Comparison of ENCODE assay signal across 11 mouse cellular contexts in the genomic region with DNA sequence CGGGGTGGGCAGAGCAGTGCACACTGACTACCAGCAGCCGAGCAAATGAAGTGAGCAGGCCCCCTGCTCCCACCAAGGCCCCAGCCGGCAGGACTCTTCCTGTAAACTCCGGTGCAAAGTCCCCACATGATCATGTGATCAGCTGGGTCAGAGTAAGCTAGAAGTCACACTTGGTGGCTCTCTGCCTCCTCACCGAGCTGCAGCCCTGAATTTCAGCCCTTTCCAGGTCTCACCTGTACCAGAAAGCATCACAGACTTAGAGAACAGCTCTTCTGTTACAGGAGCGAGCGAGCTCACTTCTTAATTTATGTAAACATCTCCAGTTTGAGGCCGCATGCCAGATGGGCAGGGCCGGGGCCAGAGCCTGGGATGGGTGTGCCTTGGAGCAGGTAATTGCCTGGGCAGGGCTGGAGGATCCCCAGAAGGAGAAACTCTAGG. TPM values are rescaled to one million over a fixed set of nuclear protein-coding genes. Genes with fewer than 3 reads are reported as not detected.
A peak's percentile ranks its signal among the peaks of the same experiment; 100 is the strongest.
DNase-seq lines count a peak whose midpoint lies in the region; ATAC-seq and TF ChIP-seq lines count a peak whose summit lies in the region.
"Had no signal": no experiment of that assay in that cellular context is flagged by ENCODE, and none has a peak within 500 bp of the region (broad histone marks: within the 10 kb centered on the region; RNA-seq: fewer than 3 reads in every experiment).

Rab17 (minus strand) TSS at position 315 of the 438 bp plus-strand sequence.

- H3K9ac ChIP-seq in liver, adult 2 months (ENCODE audit: low read depth, low read length) = peak within 1 kb of the TSS; percentile 87
- no peak within 1 kb of the TSS for H3K9ac ChIP-seq in stomach, embryonic 15.5 days

- no peaks in the 10 kb centered on the region for H3K9me3 ChIP-seq in megakaryocyte, embryonic 14.5 days
- no peaks in the 10 kb centered on the region for H3K9me3 ChIP-seq in stomach, embryonic 15.5 days

- H3K27ac ChIP-seq in liver, adult 2 months (replicated peaks; ENCODE audit: insufficient read depth, low read depth, low read length) = peak within 1 kb of the TSS; percentile 89
- H3K27ac ChIP-seq in stomach, embryonic 15.5 days = peak within 1 kb of the TSS; percentile 44; the same call in 1 of the 2 replicates

- TF ChIP-seq CTCF in liver, adult 2 months (IDR thresholded peaks at IDR 0.05; ENCODE audit: low read depth, low read length) = no peak

- peaks cover 10% of the 10 kb centered on the region; the same call in 1 of the 2 replicates for H3K79me2 ChIP-seq in liver, adult 2 months (ENCODE audit: control insufficient read depth, insufficient read depth, low read length)

- no peak for ATAC-seq in megakaryocyte, adult 5-6 weeks (ENCODE audit: poor library complexity, severe bottlenecking)
- ATAC-seq in stomach, embryonic 15.5 days (ENCODE audit: insufficient read depth, low FRiP score, low read depth) = peak; percentile 60; the same call in 1 of the 2 replicates

- H3K4me3 ChIP-seq in megakaryocyte, embryonic 14.5 days (replicated peaks) = peak within 1 kb of the TSS; percentile 86
- peak within 1 kb of the TSS; percentile 89 for H3K4me3 ChIP-seq in liver, adult 2 months (ENCODE audit: insufficient read depth, low read depth, low read length)
- H3K4me3 ChIP-seq in stomach, embryonic 15.5 days (replicated peaks) = peak within 1 kb of the TSS; percentile 11; the same call in 1 of the 2 replicates

- peaks cover 57% of the 10 kb centered on the region for H3K4me1 ChIP-seq in megakaryocyte, embryonic 14.5 days
- peaks cover 18% of the 10 kb centered on the region for H3K4me1 ChIP-seq in liver, adult 2 months (ENCODE audit: control insufficient read depth, insufficient read depth, low read length)
- H3K4me1 ChIP-seq in stomach, embryonic 15.5 days = peaks cover 29% of the 10 kb centered on the region

- peak; percentile 73 for DNase-seq in kidney, adult 11 months
- peak; percentile 83 for DNase-seq in liver, adult 2 months (ENCODE audit: extremely low read depth, low read depth, low spot score)
- DNase-seq in right cerebral cortex, postnatal 36 days (ENCODE audit: low spot score in 2 of 2) = no peak
- no peak for DNase-seq in adipocyte (ENCODE audit: low spot score)
- no peak for DNase-seq in adrenal gland, adult 18-20 months (ENCODE audit: low spot score in 2 of 2)
- DNase-seq: gastrocnemius, postnatal 10 days; midbrain, embryonic 14.5 days had no signal

- H3K27me3 ChIP-seq in megakaryocyte, embryonic 14.5 days (replicated peaks) = peaks cover 29% of the 10 kb centered on the region
- H3K27me3 ChIP-seq in liver, adult 2 months (ENCODE audit: control insufficient read depth, insufficient read depth, low read length) = no peaks in the 10 kb centered on the region
- no peaks in the 10 kb centered on the region for H3K27me3 ChIP-seq in stomach, embryonic 15.5 days (replicated peaks)

- H3K4me2 ChIP-seq in stomach, embryonic 15.5 days = peak within 1 kb of the TSS; percentile 29

- WGBS in liver, adult 2 months = 9% methylated on average over 9 of the region's 9 CpGs
- 14% methylated on average over 9 of the region's 9 CpGs for WGBS in stomach, embryonic 15.5 days

- peak; percentile 49; the same call in 1 of the 2 replicates for TF ChIP-seq POLR2A in liver, adult 2 months (IDR thresholded peaks at IDR 0.05; ENCODE audit: extremely low read depth, insufficient read depth, low read length)

- H3K36me3 ChIP-seq in megakaryocyte, embryonic 14.5 days (replicated peaks; ENCODE audit: low read length) = no peaks in the 10 kb centered on the region
- no peaks in the 10 kb centered on the region for H3K36me3 ChIP-seq in liver, adult 2 months (ENCODE audit: control insufficient read depth, insufficient read depth, low read length)
- no peaks in the 10 kb centered on the region for H3K36me3 ChIP-seq in stomach, embryonic 15.5 days

RNA-seq across cellular contexts. Expression of gene Rab17, which starts in this region (rescaled TPM):
- 3.4 TPM in 1 of 2 replicates, not detected in the other for polyA plus RNA-seq in megakaryocyte, embryonic 14.5 days (2012; ENCODE audit: insufficient read depth, low replicate concordance)
- total RNA-seq in megakaryocyte, adult 5-6 weeks (2015) = not detected in 2 replicates
- total RNA-seq in megakaryocyte, adult 5-6 weeks (2017) = not detected in 2 replicates
- total RNA-seq in liver, adult 2 months (2014; rRNA removed) = 20.7 and 27.0 TPM in 2 replicates
- polyA plus RNA-seq in liver, adult 2 months (2012; rRNA removed) = 14.7 and 18.8 TPM in 2 replicates
- polyA plus RNA-seq in stomach, embryonic 15.5 days (2015; fragmentation: Nextera tagmentation; extraction: Ambion mirVana) = 9.5 and 14.2 TPM in 2 replicates
- total RNA-seq in adrenal gland, adult 18-20 months (2021) = not detected
- total RNA-seq: gastrocnemius, postnatal 10 days; MEL had no signal
- polyA plus RNA-seq: midbrain, embryonic 14.5 days had no signal

Comparison
In these comparisons a context has a peak if more than half of its experiments do, and no peak if none do; other contexts are left out.
1. RNA of gene Rab17 (total RNA-seq): 20.7 to 27.0 TPM in liver, adult 2 months; not detected in adrenal gland, adult 18-20 months and not detected in megakaryocyte, adult 5-6 weeks; every median in the first group is over 10 times any median in the second.
2. H3K4me3 ChIP-seq: peak in every context shown above with its lines; median percentile 89 in liver, adult 2 months; 86 in megakaryocyte, embryonic 14.5 days; 11 in stomach, embryonic 15.5 days.
3. DNase-seq: peak in kidney, adult 11 months (single experiment) and liver, adult 2 months (single experiment); none in right cerebral cortex, postnatal 36 days (0 of 2), adipocyte (single experiment) and adrenal gland, adult 18-20 months (0 of 2).